Mouse (Mus musculus) C2C12 (cell line): Measurements from ENCODE around the gene Akap13. TPM values are rescaled to one million over a fixed set of nuclear protein-coding genes. Genes with fewer than 3 reads are reported as not detected.

Experiments
- H3K27me3 ChIP-seq: one replicate; pipeline ENCODE4 v1.6.1; 2011; ENCODE audit not compliant: control insufficient read depth, insufficient read depth, insufficient read length
- H3K36me3 ChIP-seq: one replicate; pipeline ENCODE4 v1.6.1; 2011; ENCODE audit not compliant: control insufficient read depth, insufficient read depth
- H3K4me3 ChIP-seq: one replicate; pipeline ENCODE4 v1.5.1; 2011; ENCODE audit warnings: mild to moderate bottlenecking, control low read depth; ENCODE audit not compliant: poor library complexity, insufficient read depth, severe bottlenecking
- H3K79me2 ChIP-seq: one replicate; pipeline ENCODE4 v1.6.1; 2011; ENCODE audit not compliant: control insufficient read depth, insufficient read depth
- H3K79me3 ChIP-seq: one replicate; pipeline ENCODE4 v1.6.1; 2011; ENCODE audit warnings: low read depth, control low read depth
- H3ac ChIP-seq: one replicate; pipeline ENCODE3; 2011; ENCODE audit warnings: low read depth; ENCODE audit not compliant: control insufficient read depth, insufficient read length
- CEBPB ChIP-seq: IDR thresholded peaks from one replicate; pipeline ENCODE4 v1.6.1; 2011; ENCODE audit warnings: low read depth, mild to moderate bottlenecking, control low read depth, moderate library complexity
- CTCF ChIP-seq: IDR thresholded peaks from one replicate; pipeline ENCODE4 v1.5.1; 2011; ENCODE audit not compliant: control insufficient read depth, insufficient read depth, insufficient read length
- FOSL1 ChIP-seq: IDR thresholded peaks from one replicate; pipeline ENCODE4 v1.8.0; 2011; ENCODE audit warnings: mild to moderate bottlenecking, low read length; ENCODE audit not compliant: poor library complexity, insufficient read depth, severe bottlenecking
- MAX ChIP-seq: IDR thresholded peaks from one replicate; pipeline ENCODE4 v1.6.1; 2011; ENCODE audit warnings: mild to moderate bottlenecking, control low read depth
- MYOD1 ChIP-seq: IDR thresholded peaks from one replicate; pipeline ENCODE4 v1.6.1; 2011; ENCODE audit warnings: low read depth; ENCODE audit not compliant: control insufficient read depth, insufficient read length
- MYOG ChIP-seq: IDR thresholded peaks from one replicate; pipeline ENCODE4 v1.6.1; 2011; ENCODE audit not compliant: control insufficient read depth, insufficient read length; ENCODE audit errors: extremely low read depth
- USF1 ChIP-seq: IDR thresholded peaks from one replicate; pipeline ENCODE4 v1.6.1; 2011; ENCODE audit warnings: low read depth, mild to moderate bottlenecking, control low read depth, moderate library complexity
- polyA plus RNA-seq: library from polyadenylated mRNA; unstranded; fragments of >200 nt; fragmentation: generic; extraction: Trizol; gene quantifications from one replicate; pipeline ENCODE4 v1.2.1, GENCODE M21; 2012; ENCODE audit warnings: missing spikeins

Akap13 gene
- polyA plus RNA-seq, 1 experiment, result 11.1 TPM

- Histone ChIP-seq H3K36me3 (peaks cover 7% of the 10 kb centered on the region), H3K4me3 (no peak overlapping the region), H3K27me3 (no peaks in the 10 kb centered on the region), H3ac (no peak overlapping the region), H3K79me3 (no peaks in the 10 kb centered on the region), H3K79me2 (no peaks in the 10 kb centered on the region)
- TF ChIP-seq CEBPB, result no peak
- no peak for TF ChIP-seq MYOG
- TF ChIP-seq MYOD1, result no peak
- TF ChIP-seq CTCF, result no peak
- TF ChIP-seq USF1, result no peak
- no peak for TF ChIP-seq FOSL1
- TF ChIP-seq MAX, result no peak
Measured at GRCm38 (mm10) chr7:75618699-75619098, 163.4 kb downstream of the Akap13 start.

GRCm38 (mm10) chr7:75619875-75620274, 164.5 kb downstream of the Akap13 start:
- no peaks in the 10 kb centered on the region for H3K27me3 ChIP-seq
- H3K79me3 ChIP-seq, result no peaks in the 10 kb centered on the region
- peaks cover 7% of the 10 kb centered on the region for H3K36me3 ChIP-seq
- no peak for TF ChIP-seq MAX
- TF ChIP-seq FOSL1, result no peak
- TF ChIP-seq USF1, result no peak
- no peak for TF ChIP-seq MYOG
- H3K79me2 ChIP-seq, result no peaks in the 10 kb centered on the region
- H3ac ChIP-seq, result no peak overlapping the region
- no peak overlapping the region for H3K4me3 ChIP-seq

GRCm38 (mm10) chr7:75620395-75620960, 165.1 kb downstream of the Akap13 start:
- H3K79me2 ChIP-seq, result no peaks in the 10 kb centered on the region
- H3K79me3 ChIP-seq, result no peaks in the 10 kb centered on the region
- no peak overlapping the region for H3K4me3 ChIP-seq
- H3K36me3 ChIP-seq, result peaks cover 7% of the 10 kb centered on the region
- H3K27me3 ChIP-seq, result no peaks in the 10 kb centered on the region
- TF ChIP-seq CTCF (no peak), CEBPB (no peak), MYOD1 (no peak), MAX (no peak), USF1 (no peak), MYOG (no peak), FOSL1 (no peak)
- H3ac ChIP-seq, result no peak overlapping the region

GRCm38 (mm10) chr7:75620976-75621375, 165.6 kb downstream of the Akap13 start:
- no peaks in the 10 kb centered on the region for H3K79me3 ChIP-seq
- H3K27me3 ChIP-seq, result no peaks in the 10 kb centered on the region
- TF ChIP-seq CTCF (no peak), FOSL1 (no peak), MYOD1 (no peak), MYOG (no peak), MAX (no peak), CEBPB (no peak), USF1 (no peak)
- peaks cover 7% of the 10 kb centered on the region for H3K36me3 ChIP-seq
- no peak overlapping the region for H3K4me3 ChIP-seq
- no peak overlapping the region for H3ac ChIP-seq
- H3K79me2 ChIP-seq, result no peaks in the 10 kb centered on the region

- no peaks in the 10 kb centered on the region for H3K79me3 ChIP-seq
- H3K27me3 ChIP-seq, result no peaks in the 10 kb centered on the region
- no peaks in the 10 kb centered on the region for H3K79me2 ChIP-seq
- TF ChIP-seq MAX (no peak), CTCF (no peak), CEBPB (no peak), USF1 (no peak), MYOD1 (no peak), MYOG (no peak), FOSL1 (no peak)
- peaks cover 3% of the 10 kb centered on the region for H3K36me3 ChIP-seq
- H3ac ChIP-seq, result no peak overlapping the region
- H3K4me3 ChIP-seq, result no peak overlapping the region
Measured at GRCm38 (mm10) chr7:75627831-75628230, 172.5 kb downstream of the Akap13 start.

- Histone ChIP-seq H3K36me3 (no peaks in the 10 kb centered on the region), H3K27me3 (no peaks in the 10 kb centered on the region)
Measured at GRCm38 (mm10) chr7:75629669-75630068, 174.3 kb downstream of the Akap13 start.

More at GRCm38 (mm10) chr7:75629669-75630068, 174.3 kb downstream of the Akap13 start:
- no peak overlapping the region for H3ac ChIP-seq
- no peak for TF ChIP-seq FOSL1
- no peak for TF ChIP-seq MYOD1
- no peak for TF ChIP-seq MAX
- no peak for TF ChIP-seq USF1
- TF ChIP-seq CTCF, result no peak
- TF ChIP-seq CEBPB, result no peak
- TF ChIP-seq MYOG, result no peak
- no peaks in the 10 kb centered on the region for H3K79me2 ChIP-seq
- no peak overlapping the region for H3K4me3 ChIP-seq
- no peaks in the 10 kb centered on the region for H3K79me3 ChIP-seq
